Mouse (Mus musculus): ENCODE measurements around the gene Grem1. TPM values are rescaled to one million over a fixed set of nuclear protein-coding genes. Genes with fewer than 3 reads are reported as not detected.
A peak's percentile ranks its signal among the peaks of the same experiment; 100 is the strongest.

Grem1 gene
- polyA plus RNA-seq, 1 experiment from 2014 or later = 8.8 TPM

DNA sequence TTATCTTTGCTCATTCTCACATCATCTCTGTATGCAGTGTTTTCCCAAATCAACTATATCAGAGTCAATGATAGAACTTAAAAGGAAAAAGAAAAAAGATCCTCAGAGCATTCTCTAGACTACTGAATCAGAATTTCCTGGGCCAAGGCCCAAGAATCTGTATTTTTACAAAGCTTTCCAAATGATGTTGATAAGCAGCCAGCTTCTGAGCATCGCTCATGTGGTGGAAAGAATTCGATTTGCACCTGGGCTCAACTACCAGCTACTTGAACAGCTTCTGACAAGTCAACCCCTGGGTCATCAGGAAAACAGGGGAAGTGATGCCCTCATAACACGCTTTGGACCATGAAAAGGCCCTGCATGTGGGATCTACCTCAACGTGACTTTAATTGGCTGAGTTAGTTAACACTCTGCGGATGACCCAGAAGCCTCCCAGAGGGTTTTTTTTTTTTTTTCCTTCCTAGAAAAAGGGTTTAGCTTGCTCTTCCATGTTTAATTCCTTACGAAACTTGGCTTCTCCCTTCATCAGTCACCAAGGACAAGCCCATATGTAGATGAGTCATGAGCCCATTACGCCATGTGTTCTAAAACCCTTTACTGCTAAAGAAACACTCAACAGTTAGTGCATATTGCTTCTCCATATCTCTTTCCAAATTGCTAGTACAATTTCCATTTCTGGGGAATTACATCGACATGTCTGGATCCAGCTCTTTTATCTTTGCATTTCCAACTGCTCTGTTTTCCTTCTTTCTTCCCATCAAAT lies 10.3 kb upstream of the Grem1 start:
- ATAC-seq = no peak
- no peak overlapping the region for H3K27ac ChIP-seq (ENCODE audit: low read length)
- 83% methylated on average over 8 of the region's 8 CpGs for WGBS
- H3K4me2 ChIP-seq (ENCODE audit: low read depth, low read length) = no peak overlapping the region
- no peaks in the 10 kb centered on the region for H3K36me3 ChIP-seq (ENCODE audit: control insufficient read depth, insufficient read depth, low read length)
- no peaks in the 10 kb centered on the region for H3K4me1 ChIP-seq (ENCODE audit: control insufficient read depth, insufficient read depth, low read length)
- H3K27me3 ChIP-seq (replicated peaks; ENCODE audit: control insufficient read depth, insufficient read depth, low read length) = no peaks in the 10 kb centered on the region
- H3K9me3 ChIP-seq (ENCODE audit: control insufficient read depth, low read length) = no peaks in the 10 kb centered on the region
- H3K4me3 ChIP-seq (ENCODE audit: low read length) = no peak overlapping the region
- H3K9ac ChIP-seq (ENCODE audit: low read depth, low read length) = no peak overlapping the region

DNA sequence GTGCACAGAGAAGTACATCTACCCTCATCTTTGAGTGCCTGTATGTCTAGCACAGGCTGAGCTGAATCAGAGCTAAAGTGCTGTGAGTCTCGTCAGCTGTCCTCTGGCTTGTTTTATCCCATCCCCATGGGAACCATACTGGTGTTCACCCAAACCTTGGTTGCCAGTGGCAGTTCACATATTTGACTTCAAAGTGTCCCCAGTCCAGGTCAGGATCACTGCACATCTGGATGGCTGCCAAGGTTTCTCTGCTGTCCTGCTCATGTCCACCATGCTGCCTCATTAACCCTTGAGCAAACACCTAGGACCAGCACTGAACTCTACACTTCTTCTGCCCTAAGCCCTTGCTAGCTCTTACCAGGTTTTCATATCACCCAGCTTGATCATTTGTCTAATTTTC lies 7.4 kb upstream of the Grem1 start:
- Histone ChIP-seq H3K9ac (ENCODE audit: low read depth, low read length) (no peak overlapping the region), H3K9me3 (ENCODE audit: control insufficient read depth, low read length) (no peaks in the 10 kb centered on the region), H3K4me2 (ENCODE audit: low read depth, low read length) (no peak overlapping the region), H3K4me1 (ENCODE audit: control insufficient read depth, insufficient read depth, low read length) (no peaks in the 10 kb centered on the region), H3K27ac (ENCODE audit: low read length) (no peak overlapping the region), H3K4me3 (ENCODE audit: low read length) (no peak overlapping the region), H3K36me3 (ENCODE audit: control insufficient read depth, insufficient read depth, low read length) (no peaks in the 10 kb centered on the region), H3K27me3 (replicated peaks; ENCODE audit: control insufficient read depth, insufficient read depth, low read length) (no peaks in the 10 kb centered on the region)
- no peak for ATAC-seq
- 61% methylated on average over 1 of the region's 1 CpGs for WGBS

DNA sequence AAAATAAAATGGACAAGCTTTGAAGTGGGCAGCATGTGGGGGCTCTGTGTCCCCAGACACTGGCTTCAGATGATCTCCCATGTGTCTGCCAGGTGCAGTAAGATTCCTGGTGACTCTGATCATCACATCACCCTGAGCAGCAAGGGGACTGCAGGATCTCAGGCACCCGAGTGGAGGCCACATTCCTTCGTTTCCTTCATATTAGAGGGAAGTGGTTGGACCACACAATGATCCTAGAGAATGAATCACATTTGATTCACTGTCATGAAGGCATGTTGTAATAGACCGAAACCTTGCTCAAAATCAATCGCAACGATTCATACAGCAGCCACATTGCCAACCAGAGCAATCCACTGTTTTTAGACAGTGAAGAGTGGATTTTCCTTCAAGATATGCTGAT lies 6.5 kb upstream of the Grem1 start:
- 82% methylated on average over 5 of the region's 5 CpGs for WGBS
- no peak for ATAC-seq
- H3K27ac ChIP-seq (ENCODE audit: low read length) = no peak overlapping the region

DNA sequence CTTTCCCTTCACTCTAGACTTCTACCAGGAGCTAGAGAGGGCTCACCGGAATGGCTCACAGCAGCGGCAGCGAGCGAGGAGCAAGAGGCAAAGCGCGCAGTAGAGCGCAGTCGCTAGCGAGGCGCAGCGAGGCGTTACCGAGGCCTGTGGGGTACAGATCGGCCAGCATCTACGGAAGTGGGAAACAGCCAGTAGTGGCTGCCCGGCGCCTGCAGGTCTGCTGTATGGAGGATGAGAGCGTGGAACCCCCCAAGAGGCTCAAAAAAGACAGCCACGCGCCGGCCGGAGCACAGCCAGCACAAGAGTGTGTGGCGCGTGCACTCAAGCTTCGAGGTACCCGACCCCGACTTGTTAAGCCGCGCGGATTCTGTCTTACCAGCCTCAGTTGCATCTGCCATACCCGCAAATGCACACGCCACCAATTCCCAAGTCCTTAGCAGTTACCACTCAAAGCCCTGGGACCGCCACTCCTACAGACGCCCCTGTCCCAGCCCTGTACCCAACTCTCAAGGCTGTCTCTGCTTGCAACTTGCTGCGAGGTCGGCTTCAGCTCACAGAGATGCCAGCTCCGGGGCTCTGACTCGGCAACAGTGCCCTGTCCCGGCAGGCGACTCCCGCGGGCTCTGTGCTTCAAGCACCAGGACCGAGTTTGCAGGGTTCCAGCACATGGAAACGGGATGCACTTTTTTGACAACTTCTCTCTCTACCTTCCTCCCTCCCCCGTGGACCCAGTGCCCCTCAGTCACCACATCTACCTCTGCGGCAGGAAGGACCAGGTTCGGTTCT lies 728 bp downstream of the Grem1 start:
- H3K4me2 ChIP-seq (ENCODE audit: low read depth, low read length) = peak overlapping the region; percentile 80
- no peaks in the 10 kb centered on the region for H3K36me3 ChIP-seq (ENCODE audit: control insufficient read depth, insufficient read depth, low read length)
- H3K9me3 ChIP-seq (ENCODE audit: control insufficient read depth, low read length) = no peaks in the 10 kb centered on the region
- WGBS = under 1% methylated on average over 46 of the region's 47 CpGs
- peak overlapping the region; percentile 51 for H3K4me3 ChIP-seq (ENCODE audit: low read length)
- peak; percentile 36; the same call in 1 of the 2 replicates for ATAC-seq
- H3K4me1 ChIP-seq (ENCODE audit: control insufficient read depth, insufficient read depth, low read length) = peaks cover 15% of the 10 kb centered on the region
- peaks cover 32% of the 10 kb centered on the region for H3K27me3 ChIP-seq (replicated peaks; ENCODE audit: control insufficient read depth, insufficient read depth, low read length)
- peak overlapping the region; percentile 60 for H3K9ac ChIP-seq (ENCODE audit: low read depth, low read length)
- H3K27ac ChIP-seq (ENCODE audit: low read length) = peak overlapping the region; percentile 50

More for the DNA sequence above, 6.5 kb upstream of the Grem1 start:
- no peaks in the 10 kb centered on the region for H3K36me3 ChIP-seq (ENCODE audit: control insufficient read depth, insufficient read depth, low read length)
- H3K4me1 ChIP-seq (ENCODE audit: control insufficient read depth, insufficient read depth, low read length) = no peaks in the 10 kb centered on the region
- no peaks in the 10 kb centered on the region for H3K9me3 ChIP-seq (ENCODE audit: control insufficient read depth, low read length)
- no peak overlapping the region for H3K4me3 ChIP-seq (ENCODE audit: low read length)
- H3K27me3 ChIP-seq (replicated peaks; ENCODE audit: control insufficient read depth, insufficient read depth, low read length) = no peaks in the 10 kb centered on the region; the same call in 1 of the 2 replicates
- H3K9ac ChIP-seq (ENCODE audit: low read depth, low read length) = no peak overlapping the region
- no peak overlapping the region for H3K4me2 ChIP-seq (ENCODE audit: low read depth, low read length)

DNA sequence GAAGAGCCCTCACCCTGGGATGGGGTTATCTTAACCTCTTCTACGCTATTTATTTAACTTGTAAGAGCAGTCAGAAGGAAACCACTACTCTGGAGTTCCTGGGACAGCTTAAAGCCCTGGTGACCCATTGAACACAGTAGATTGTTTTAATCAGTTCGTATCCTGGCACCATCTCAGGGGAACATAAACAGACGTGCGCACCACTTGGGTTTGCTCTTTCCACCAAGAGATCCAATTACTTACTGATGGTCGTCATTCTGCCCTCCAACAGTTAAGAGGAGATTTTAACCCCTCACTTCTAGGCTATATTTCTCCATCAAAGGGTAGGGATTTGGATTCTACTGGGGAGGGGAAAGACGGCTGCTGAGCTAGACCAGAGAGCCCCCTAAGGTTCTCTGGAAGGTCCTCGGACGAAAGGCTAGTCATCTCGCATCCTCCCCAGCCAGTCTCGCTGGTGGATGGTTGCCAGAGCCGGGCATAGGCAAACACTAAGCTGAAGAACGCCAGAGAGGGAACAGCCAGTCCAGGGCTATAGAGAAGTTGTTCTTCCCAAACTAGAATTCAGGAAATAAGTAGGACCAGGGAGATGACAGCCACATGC lies 1.4 kb downstream of the Grem1 start:
- Histone ChIP-seq H3K36me3 (ENCODE audit: control insufficient read depth, insufficient read depth, low read length) (no peaks in the 10 kb centered on the region), H3K27ac (ENCODE audit: low read length) (peak overlapping the region; percentile 50), H3K27me3 (replicated peaks; ENCODE audit: control insufficient read depth, insufficient read depth, low read length) (peaks cover 32% of the 10 kb centered on the region)

DNA sequence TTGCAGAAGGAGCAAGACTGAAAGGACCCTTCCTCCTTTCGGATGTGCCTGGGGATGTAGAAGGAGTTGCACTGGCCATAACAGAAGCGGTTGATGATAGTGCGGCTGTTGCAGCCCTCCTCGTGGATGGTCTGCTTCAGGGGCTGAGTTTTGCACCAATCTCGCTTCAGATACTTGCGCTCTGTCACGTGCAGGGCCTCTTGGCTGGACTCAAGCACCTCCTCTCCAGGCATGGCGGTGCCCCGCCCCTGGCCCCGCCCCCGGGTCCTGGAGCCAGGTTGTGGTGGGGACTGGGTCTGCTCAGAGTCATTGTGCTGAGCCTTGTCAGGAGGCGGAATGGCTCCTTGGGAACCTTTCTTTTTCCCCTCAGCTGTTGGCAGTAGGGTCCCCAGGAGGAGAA lies 8.7 kb downstream of the Grem1 start:
- 74% methylated on average over 12 of the region's 12 CpGs for WGBS
- ATAC-seq = no peak

More for the DNA sequence above, 1.4 kb downstream of the Grem1 start:
- peak overlapping the region; percentile 51 for H3K4me3 ChIP-seq (ENCODE audit: low read length)
- peak overlapping the region; percentile 60 for H3K9ac ChIP-seq (ENCODE audit: low read depth, low read length)
- peak overlapping the region; percentile 80 for H3K4me2 ChIP-seq (ENCODE audit: low read depth, low read length)
- H3K9me3 ChIP-seq (ENCODE audit: control insufficient read depth, low read length) = no peaks in the 10 kb centered on the region
- peaks cover 15% of the 10 kb centered on the region for H3K4me1 ChIP-seq (ENCODE audit: control insufficient read depth, insufficient read depth, low read length)
- no peak for ATAC-seq
- 5% methylated on average over 12 of the region's 12 CpGs for WGBS

DNA sequence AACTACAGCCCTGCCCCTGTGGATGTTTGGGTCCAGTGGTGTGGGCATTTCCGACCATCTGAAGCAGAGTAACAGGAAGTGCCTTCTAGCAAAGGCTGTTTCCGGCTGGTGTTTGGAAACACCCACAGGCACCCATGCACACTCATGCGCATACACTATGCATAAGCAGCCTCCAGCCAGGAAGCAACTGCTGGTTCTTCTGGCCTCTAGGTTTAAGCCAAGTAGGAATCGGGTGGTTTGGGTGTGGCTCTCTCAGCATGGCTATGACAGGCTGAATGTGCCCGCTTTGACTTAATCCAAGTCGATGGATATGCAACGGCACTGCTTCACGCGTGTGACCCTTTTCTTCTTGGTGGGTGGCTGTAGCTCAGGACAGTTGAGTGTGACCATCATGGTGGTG lies 9.1 kb downstream of the Grem1 start:
- Histone ChIP-seq H3K4me1 (ENCODE audit: control insufficient read depth, insufficient read depth, low read length) (no peaks in the 10 kb centered on the region), H3K9me3 (ENCODE audit: control insufficient read depth, low read length) (no peaks in the 10 kb centered on the region), H3K4me2 (ENCODE audit: low read depth, low read length) (no peak overlapping the region), H3K36me3 (ENCODE audit: control insufficient read depth, insufficient read depth, low read length) (no peaks in the 10 kb centered on the region), H3K4me3 (ENCODE audit: low read length) (no peak overlapping the region), H3K27me3 (replicated peaks; ENCODE audit: control insufficient read depth, insufficient read depth, low read length) (no peaks in the 10 kb centered on the region), H3K27ac (ENCODE audit: low read length) (no peak overlapping the region), H3K9ac (ENCODE audit: low read depth, low read length) (no peak overlapping the region)
- no peak for ATAC-seq
- WGBS = 85% methylated on average over 9 of the region's 9 CpGs

More for the DNA sequence above, 8.7 kb downstream of the Grem1 start:
- Histone ChIP-seq H3K36me3 (ENCODE audit: control insufficient read depth, insufficient read depth, low read length) (no peaks in the 10 kb centered on the region), H3K27me3 (replicated peaks; ENCODE audit: control insufficient read depth, insufficient read depth, low read length) (no peaks in the 10 kb centered on the region), H3K4me3 (ENCODE audit: low read length) (no peak overlapping the region), H3K4me1 (ENCODE audit: control insufficient read depth, insufficient read depth, low read length) (no peaks in the 10 kb centered on the region), H3K4me2 (ENCODE audit: low read depth, low read length) (no peak overlapping the region), H3K9ac (ENCODE audit: low read depth, low read length) (no peak overlapping the region), H3K9me3 (ENCODE audit: control insufficient read depth, low read length) (no peaks in the 10 kb centered on the region), H3K27ac (ENCODE audit: low read length) (no peak overlapping the region)

DNA sequence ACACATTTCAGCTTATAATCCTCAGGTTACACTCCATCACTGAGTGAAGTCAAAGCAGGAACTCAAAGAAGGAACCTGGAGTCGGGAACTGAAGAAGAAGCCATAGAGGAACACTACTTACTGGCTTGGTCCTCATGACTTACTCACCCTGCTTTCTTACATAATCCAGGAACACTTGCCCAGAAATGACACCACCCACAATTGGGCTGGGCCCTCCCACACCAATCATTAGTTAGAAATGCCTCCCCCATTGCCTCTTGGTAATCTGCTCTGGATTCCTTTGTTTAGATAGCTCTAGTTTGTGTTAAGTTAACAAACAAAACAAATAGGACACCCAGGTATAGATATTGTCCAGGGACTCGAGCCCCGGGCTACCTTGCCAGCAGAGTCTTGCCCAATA lies 29.9 kb downstream of the Grem1 start:
- no peak overlapping the region for H3K4me2 ChIP-seq (ENCODE audit: low read depth, low read length)
- no peaks in the 10 kb centered on the region for H3K27me3 ChIP-seq (replicated peaks; ENCODE audit: control insufficient read depth, insufficient read depth, low read length)
- 89% methylated on average over 3 of the region's 3 CpGs for WGBS
- H3K4me3 ChIP-seq (ENCODE audit: low read length) = no peak overlapping the region
- H3K36me3 ChIP-seq (ENCODE audit: control insufficient read depth, insufficient read depth, low read length) = no peaks in the 10 kb centered on the region
- no peaks in the 10 kb centered on the region for H3K4me1 ChIP-seq (ENCODE audit: control insufficient read depth, insufficient read depth, low read length)
- H3K9ac ChIP-seq (ENCODE audit: low read depth, low read length) = no peak overlapping the region
- H3K27ac ChIP-seq (ENCODE audit: low read length) = no peak overlapping the region
- ATAC-seq = no peak
- H3K9me3 ChIP-seq (ENCODE audit: control insufficient read depth, low read length) = no peaks in the 10 kb centered on the region

DNA sequence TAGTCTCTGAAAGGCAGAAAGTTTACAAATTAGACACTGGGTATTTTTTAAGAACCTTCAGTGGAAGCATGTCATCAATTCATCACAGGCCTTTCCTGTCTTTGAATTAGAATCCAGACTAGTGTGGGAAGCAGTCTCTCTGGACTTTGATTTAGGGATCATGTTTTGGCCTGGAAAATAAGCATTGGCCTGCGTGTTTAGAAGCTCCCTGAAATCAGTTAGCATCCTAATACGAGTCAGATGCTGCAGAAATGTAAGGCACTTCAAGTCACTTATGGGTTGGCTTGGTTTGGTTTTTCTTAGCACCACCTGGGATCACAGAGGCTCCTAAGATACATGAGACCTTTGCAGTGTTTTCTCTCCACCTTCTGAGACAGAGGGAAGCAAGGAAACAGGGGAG lies 43.6 kb downstream of the Grem1 start:
- H3K27ac ChIP-seq (ENCODE audit: low read length) = no peak overlapping the region
- WGBS = 65% methylated on average over 2 of the region's 2 CpGs
- ATAC-seq = no peak

More for the DNA sequence above, 43.6 kb downstream of the Grem1 start:
- Histone ChIP-seq H3K9ac (ENCODE audit: low read depth, low read length) (no peak overlapping the region), H3K4me3 (ENCODE audit: low read length) (no peak overlapping the region), H3K4me2 (ENCODE audit: low read depth, low read length) (no peak overlapping the region), H3K36me3 (ENCODE audit: control insufficient read depth, insufficient read depth, low read length) (no peaks in the 10 kb centered on the region), H3K4me1 (ENCODE audit: control insufficient read depth, insufficient read depth, low read length) (no peaks in the 10 kb centered on the region), H3K27me3 (replicated peaks; ENCODE audit: control insufficient read depth, insufficient read depth, low read length) (no peaks in the 10 kb centered on the region), H3K9me3 (ENCODE audit: control insufficient read depth, low read length) (no peaks in the 10 kb centered on the region)

Data from intestine, embryonic 16.5 days (tissue).